Comparison of ENCODE assay signal across 23 mouse cellular contexts in the genomic region with DNA sequence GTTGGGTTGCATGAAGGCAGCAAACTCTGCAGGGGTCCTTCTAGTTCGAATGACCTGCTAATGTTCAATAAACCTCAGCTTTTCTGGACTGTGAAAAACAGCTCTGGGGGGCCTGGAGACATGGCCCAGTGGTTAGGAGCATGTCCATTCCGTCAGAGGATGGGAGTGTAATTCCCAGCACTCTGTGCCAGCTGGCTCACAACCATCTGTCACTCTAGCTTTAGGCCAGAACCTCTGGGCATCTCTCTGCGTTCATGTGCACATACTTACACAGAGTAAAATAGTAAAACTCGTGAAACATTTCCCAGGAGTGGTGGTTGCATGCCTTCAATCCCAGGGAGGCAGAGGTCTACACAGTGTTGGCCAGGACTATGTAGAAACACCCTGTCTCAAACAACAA.
DNase-seq lines count a peak whose midpoint lies in the region; ATAC-seq and TF ChIP-seq lines count a peak whose summit lies in the region.
"Had no signal": no experiment of that assay in that cellular context is flagged by ENCODE, and none has a peak within 500 bp of the region (broad histone marks: within the 10 kb centered on the region; RNA-seq: fewer than 3 reads in every experiment).

No protein-coding gene starts in this region.

- TF ChIP-seq CTCF in heart, postnatal 0 days (IDR thresholded peaks at IDR 0.05; ENCODE audit: low read depth) = no peak
- TF ChIP-seq CTCF in midbrain, postnatal 0 days (IDR thresholded peaks at IDR 0.05) = no peak

- peak; percentile 71 for ATAC-seq in heart, postnatal 0 days (ENCODE audit: insufficient read depth, low read depth)
- no peak for ATAC-seq in midbrain, embryonic 11.5 days (ENCODE audit: low FRiP score)
- ATAC-seq in midbrain, postnatal 0 days (ENCODE audit: low FRiP score) = no peak
- ATAC-seq: forebrain, embryonic 16.5 days; inflammation-experienced regulatory T-cells, adult 6 months had no signal

- no peak overlapping the region for H3K4me2 ChIP-seq in heart, postnatal 0 days (ENCODE audit: low read depth, low read length)
- H3K4me2 ChIP-seq in midbrain, embryonic 11.5 days = no peak overlapping the region
- H3K4me2 ChIP-seq in midbrain, postnatal 0 days (ENCODE audit: low read depth, low read length, poor library complexity, severe bottlenecking) = no peak overlapping the region
- H3K4me2 ChIP-seq: embryonic facial prominence, embryonic 13.5 days; heart, embryonic 11.5 days; hindbrain, embryonic 12.5 days; limb, embryonic 15.5 days; lung, embryonic 14.5 days had no signal

- TF ChIP-seq EP300 in heart, postnatal 0 days (IDR thresholded peaks at IDR 0.05; ENCODE audit: low read depth) = no peak

- H3K27ac ChIP-seq in heart, postnatal 0 days (ENCODE audit: low read depth) = no peak overlapping the region
- no peak overlapping the region for H3K27ac ChIP-seq in midbrain, embryonic 11.5 days (ENCODE audit: low read depth, low read length)
- no peak overlapping the region for H3K27ac ChIP-seq in midbrain, postnatal 0 days (ENCODE audit: low read depth, low read length)
- H3K27ac ChIP-seq: embryonic facial prominence, embryonic 13.5 days; hindbrain, embryonic 12.5 days; limb, embryonic 15.5 days; liver, embryonic 14.5 days had no signal

- H3K9me3 ChIP-seq in heart, postnatal 0 days (replicated peaks; ENCODE audit: control insufficient read depth, low read length) = no peaks in the 10 kb centered on the region
- no peaks in the 10 kb centered on the region for H3K9me3 ChIP-seq in midbrain, embryonic 11.5 days (ENCODE audit: control insufficient read depth, low read length)
- no peaks in the 10 kb centered on the region for H3K9me3 ChIP-seq in midbrain, postnatal 0 days (ENCODE audit: low read length)
- H3K9me3 ChIP-seq: embryonic facial prominence, embryonic 13.5 days; hindbrain, embryonic 12.5 days; limb, embryonic 15.5 days; megakaryocyte, embryonic 14.5 days had no signal

- H3K4me1 ChIP-seq in heart, postnatal 0 days (ENCODE audit: control insufficient read depth, insufficient read depth) = 0 out of 2 replicates have a peak, but pooled peaks cover 4% of the 10 kb centered on the region
- no peaks in the 10 kb centered on the region for H3K4me1 ChIP-seq in midbrain, embryonic 11.5 days (ENCODE audit: control insufficient read depth, insufficient read depth, low read length)
- H3K4me1 ChIP-seq in midbrain, postnatal 0 days (ENCODE audit: insufficient read depth, low read length) = no peaks in the 10 kb centered on the region; the same call in 1 of the 2 replicates
- H3K4me1 ChIP-seq: embryonic facial prominence, embryonic 13.5 days had no signal

- H3K27me3 ChIP-seq in heart, postnatal 0 days (ENCODE audit: control insufficient read depth, insufficient read depth, low read length) = no peaks in the 10 kb centered on the region
- H3K27me3 ChIP-seq in midbrain, embryonic 11.5 days (ENCODE audit: control insufficient read depth, insufficient read depth, low read length) = no peaks in the 10 kb centered on the region
- no peaks in the 10 kb centered on the region for H3K27me3 ChIP-seq in midbrain, postnatal 0 days (ENCODE audit: insufficient read depth, low read length)
- H3K27me3 ChIP-seq: embryonic facial prominence, embryonic 13.5 days; hindbrain, embryonic 12.5 days; limb, embryonic 15.5 days had no signal

- 40% methylated on average over 4 of the region's 4 CpGs for WGBS in heart, postnatal 0 days
- 74% methylated on average over 4 of the region's 4 CpGs for WGBS in midbrain, embryonic 11.5 days
- WGBS in midbrain, postnatal 0 days = 48% methylated on average over 4 of the region's 4 CpGs

- no peak overlapping the region for H3K4me3 ChIP-seq in heart, postnatal 0 days (ENCODE audit: low read depth, low read length)
- no peak overlapping the region for H3K4me3 ChIP-seq in midbrain, embryonic 11.5 days (ENCODE audit: low read depth, low read length)
- H3K4me3 ChIP-seq in midbrain, postnatal 0 days (ENCODE audit: low read depth, low read length) = no peak overlapping the region
- H3K4me3 ChIP-seq: embryonic facial prominence, embryonic 13.5 days; hindbrain, embryonic 12.5 days; limb, embryonic 15.5 days; megakaryocyte, embryonic 14.5 days had no signal

- peak; percentile 13 for DNase-seq in adrenal gland, postnatal 14 days
- no peak for DNase-seq in adrenal gland, adult 18-20 months (ENCODE audit: low spot score in 2 of 2)
- peak; percentile 24 for DNase-seq in heart, postnatal 0 days (ENCODE audit: low spot score)
- DNase-seq in heart, postnatal 4 days = no peak
- peak; percentile 26 for DNase-seq in midbrain, embryonic 11.5 days (ENCODE audit: low spot score, missing footprints)
- DNase-seq in midbrain, postnatal 0 days (ENCODE audit: low spot score) = no peak
- DNase-seq in fibroblast of lung, adult 2 months (ENCODE audit: low read depth) = peak; percentile 22
- DNase-seq in ovary, postnatal 14 days (ENCODE audit: low spot score) = no peak
- DNase-seq: adrenal gland, postnatal 25 days; cerebellum, adult 9-11 months; gastrocnemius, postnatal 10 days; left cerebral cortex, postnatal 4 days; lung, embryonic 14.5 days; right cerebral cortex, postnatal 25 days; spleen, adult 18-20 months had no signal

- no peak overlapping the region for H3K9ac ChIP-seq in heart, postnatal 0 days (replicated peaks; ENCODE audit: low read depth, low read length)
- H3K9ac ChIP-seq in midbrain, embryonic 11.5 days (ENCODE audit: low read length) = no peak overlapping the region
- no peak overlapping the region for H3K9ac ChIP-seq in midbrain, postnatal 0 days (replicated peaks; ENCODE audit: low read length, poor library complexity, severe bottlenecking)
- H3K9ac ChIP-seq: embryonic facial prominence, embryonic 13.5 days; hindbrain, embryonic 12.5 days; limb, embryonic 15.5 days; liver, embryonic 14.5 days; lung, embryonic 14.5 days had no signal

- H3K36me3 ChIP-seq in heart, postnatal 0 days (replicated peaks; ENCODE audit: control insufficient read depth, insufficient read depth, low read length) = no peaks in the 10 kb centered on the region
- H3K36me3 ChIP-seq in midbrain, embryonic 11.5 days (ENCODE audit: control insufficient read depth, insufficient read depth, low read length) = no peaks in the 10 kb centered on the region
- no peaks in the 10 kb centered on the region for H3K36me3 ChIP-seq in midbrain, postnatal 0 days (ENCODE audit: insufficient read depth, low read length)
- H3K36me3 ChIP-seq: embryonic facial prominence, embryonic 13.5 days; hindbrain, embryonic 12.5 days; limb, embryonic 15.5 days had no signal

Comparison
In these comparisons a context has a peak if more than half of its experiments do, and no peak if none do; other contexts are left out.
1. DNase-seq: peak in adrenal gland, postnatal 14 days (single experiment), heart, postnatal 0 days (single experiment), midbrain, embryonic 11.5 days (single experiment) and fibroblast of lung, adult 2 months (single experiment); none in adrenal gland, adult 18-20 months (0 of 2), heart, postnatal 4 days (single experiment), midbrain, postnatal 0 days (single experiment) and ovary, postnatal 14 days (single experiment).